Mouse (Mus musculus): ENCODE data around the gene Cldn13.
"Not testable (repeated sequence)": the region's sequence is repeated elsewhere in the genome, so short reads cannot be mapped to it uniquely, and the experiment has no call there.

Gene Cldn13

GRCm38 (mm10) chr5:134933686-134934085 lies 18.4 kb upstream of the Cldn13 start:
- DNase-seq (ENCODE audit: low spot score in 2 of 2), result not testable (repeated sequence)

DNA sequence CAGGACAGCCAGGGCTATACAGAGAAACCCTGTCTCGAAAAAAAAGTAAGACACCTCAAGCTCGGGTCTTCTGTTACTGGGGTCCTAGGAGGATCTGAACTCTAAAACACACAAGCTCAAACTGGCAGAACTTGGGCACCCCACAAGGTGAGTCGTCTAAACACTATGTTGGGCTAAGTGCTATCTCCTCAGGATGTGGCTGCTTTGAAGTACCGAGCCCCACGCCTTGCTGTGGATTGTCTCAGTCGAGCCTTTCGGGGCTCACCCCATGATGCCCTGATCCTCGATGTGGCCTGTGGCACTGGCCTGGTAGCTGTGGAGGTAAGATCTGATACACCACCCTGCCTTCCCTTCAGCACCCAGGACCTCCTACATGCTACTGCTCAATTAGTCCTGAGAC lies 18.0 kb upstream of the Cldn13 start:
- DNase-seq (ENCODE audit: low spot score in 2 of 2), result peak; percentile 47 to 57

GRCm38 (mm10) chr5:134932903-134933276 lies 17.6 kb upstream of the Cldn13 start:
- peak; percentile 60 to 77 for DNase-seq (ENCODE audit: low spot score in 2 of 2)

DNA sequence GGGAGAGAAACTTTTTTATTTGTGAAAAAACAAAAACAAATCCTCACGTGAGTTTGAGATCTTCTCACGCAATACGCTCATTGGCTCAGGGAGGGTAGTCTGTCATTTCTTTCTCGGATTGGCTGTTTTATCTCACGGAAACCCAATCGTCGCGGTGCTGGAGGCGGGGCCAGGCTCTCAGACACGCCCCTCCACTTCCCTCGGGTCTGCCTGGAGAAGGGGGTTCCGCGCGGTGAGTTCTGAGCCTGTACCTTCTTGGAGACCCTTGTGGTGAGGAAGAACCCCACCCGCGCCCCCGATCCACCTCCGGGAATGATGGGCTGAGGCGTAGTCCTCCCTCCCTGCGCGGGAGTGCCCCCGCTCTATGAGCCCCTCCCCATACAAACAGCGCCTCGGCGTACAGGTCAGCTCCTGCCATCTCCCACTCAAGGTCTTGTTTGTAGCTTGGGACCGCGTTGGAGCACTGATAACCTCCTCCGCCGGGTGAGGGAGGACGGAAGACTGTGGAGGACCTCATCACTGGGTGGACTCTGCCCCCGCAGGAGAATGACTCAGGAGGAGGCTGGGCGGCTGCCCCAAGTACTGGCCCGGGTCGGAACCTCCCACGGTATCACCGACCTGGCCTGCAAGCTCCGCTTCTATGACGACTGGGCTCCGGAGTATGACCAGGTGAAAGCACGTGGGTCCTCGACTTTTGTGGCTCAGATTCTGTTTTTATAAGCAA lies 17.0 kb upstream of the Cldn13 start, which contains the start of gene Mettl27:
Mettl27 (plus strand) TSS at position 190 of the 724 bp plus-strand sequence.
- peak; percentile 90 to 91 for DNase-seq (ENCODE audit: low spot score in 2 of 2)

DNA sequence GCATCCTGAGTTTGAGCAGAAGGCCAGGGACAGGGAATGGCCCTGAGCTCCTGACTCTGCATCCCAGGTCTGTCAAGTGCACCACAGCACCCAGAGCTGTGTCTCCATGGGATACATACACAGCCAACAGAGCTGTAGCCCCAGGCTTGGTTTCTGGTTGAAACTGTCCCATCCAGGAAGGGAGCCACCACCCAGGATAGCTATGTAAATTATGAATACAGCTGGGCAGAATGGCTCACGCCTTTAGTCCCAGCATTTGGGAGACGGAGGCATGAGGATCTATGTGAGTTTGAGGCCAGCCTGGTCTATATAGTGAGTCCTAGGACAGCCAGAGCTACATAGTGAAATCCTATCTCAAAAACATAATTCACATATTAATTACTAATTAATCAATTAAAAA lies 14.7 kb upstream of the Cldn13 start:
- DNase-seq (ENCODE audit: low spot score in 2 of 2), result no peak

DNA sequence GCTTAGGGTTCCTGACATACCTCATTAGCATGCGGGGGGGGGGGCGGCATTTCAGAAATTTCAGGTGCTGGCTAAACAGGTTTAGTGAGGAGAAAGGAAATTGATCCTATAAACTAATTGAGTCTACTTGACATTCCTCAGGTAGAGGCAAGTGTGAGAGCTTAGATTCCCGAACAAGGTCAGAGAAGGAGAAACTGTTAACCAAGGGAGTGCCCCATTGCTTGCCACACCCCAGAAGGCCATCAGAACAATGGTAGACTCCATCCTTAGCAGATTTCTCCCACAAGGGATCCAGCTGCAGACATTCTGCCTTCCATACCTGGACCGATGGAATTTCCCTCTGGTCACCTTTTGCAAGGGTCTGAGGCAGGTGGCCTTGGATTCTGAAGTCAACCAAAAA lies 11.4 kb upstream of the Cldn13 start:
- no peak for DNase-seq (ENCODE audit: low spot score in 2 of 2)

DNA sequence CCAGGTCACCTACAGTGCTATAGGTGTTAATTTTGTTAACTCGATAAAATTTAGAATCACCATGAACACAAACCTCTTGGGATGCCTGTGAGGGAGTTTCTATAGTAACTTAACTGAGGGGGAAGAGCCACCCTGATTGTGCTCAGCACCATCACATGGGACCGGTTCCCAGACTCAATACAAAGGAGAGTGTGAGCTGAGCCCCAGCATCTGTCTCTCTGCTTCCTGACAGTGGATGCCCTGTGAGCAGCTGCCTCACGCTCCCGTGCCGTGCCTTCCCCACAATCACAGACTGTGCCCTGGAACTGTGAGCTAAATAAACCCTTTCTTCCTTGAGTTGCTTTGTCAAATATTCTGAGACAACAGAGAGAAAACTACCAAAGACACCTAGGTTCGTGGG lies 7.8 kb upstream of the Cldn13 start:
- no peak for DNase-seq (ENCODE audit: low spot score in 2 of 2)

GRCm38 (mm10) chr5:134921106-134921505 lies 5.8 kb upstream of the Cldn13 start:
- DNase-seq (ENCODE audit: low spot score in 2 of 2), result no peak

DNA sequence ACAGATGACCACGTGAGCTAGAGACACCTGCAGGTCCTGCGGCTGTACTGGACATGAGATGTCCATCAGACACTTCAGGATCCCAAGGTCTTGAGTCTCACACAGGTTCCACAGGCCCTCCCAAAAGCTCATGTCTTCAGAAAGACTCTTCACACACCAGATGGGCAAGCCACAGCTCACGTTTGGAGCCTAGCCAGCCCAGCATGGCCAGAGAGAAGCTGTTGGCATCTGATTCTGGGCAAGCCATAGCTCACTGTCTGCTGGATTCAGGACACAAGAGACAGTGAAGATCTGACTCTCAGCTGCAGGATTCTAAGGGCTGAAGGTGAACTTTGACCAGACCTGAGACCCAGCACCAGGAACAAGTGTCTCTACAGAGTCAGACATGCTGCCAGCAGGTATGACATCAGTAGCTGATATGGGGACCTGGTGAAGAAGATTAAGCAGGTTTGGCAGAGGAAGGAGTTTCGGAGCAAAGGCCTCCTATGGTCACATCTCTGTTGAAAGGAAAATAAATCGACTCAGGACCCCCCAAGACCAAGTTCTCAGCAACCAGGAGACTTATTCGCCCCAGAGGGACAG lies 4.9 kb upstream of the Cldn13 start:
- no peak for DNase-seq (ENCODE audit: low spot score in 2 of 2)

GRCm38 (mm10) chr5:134919097-134919496 lies 3.8 kb upstream of the Cldn13 start:
- DNase-seq (ENCODE audit: low spot score in 2 of 2), result no peak

GRCm38 (mm10) chr5:134918071-134918832 lies 2.9 kb upstream of the Cldn13 start:
- DNase-seq (ENCODE audit: low spot score in 2 of 2), result peak; percentile 52 to 78

- DNase-seq (ENCODE audit: low spot score in 2 of 2), result no peak
Observed at GRCm38 (mm10) chr5:134914510-134914909, 816 bp downstream of the Cldn13 start.

DNA sequence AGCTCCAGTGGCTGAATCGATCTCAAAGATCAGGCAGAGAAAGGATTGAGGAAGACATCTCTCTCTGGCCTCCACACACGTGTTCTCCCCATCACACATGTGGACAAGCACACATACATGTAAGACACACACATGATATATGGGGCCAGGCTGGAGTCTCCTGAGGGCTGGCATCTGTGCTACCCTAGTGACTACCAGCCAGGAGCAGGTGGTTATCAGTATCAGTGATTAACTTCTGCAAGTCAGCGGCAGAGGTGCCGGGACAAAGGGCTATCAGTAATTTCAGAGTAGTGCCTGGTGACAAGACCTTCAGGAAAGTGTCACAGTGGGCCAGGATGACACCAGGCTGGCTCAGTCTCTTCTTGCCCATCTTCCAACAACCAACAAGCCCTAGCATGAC lies 1.6 kb downstream of the Cldn13 start:
- no peak for DNase-seq (ENCODE audit: low spot score in 2 of 2)

GRCm38 (mm10) chr5:134913352-134913751 lies 2.0 kb downstream of the Cldn13 start:
- DNase-seq (ENCODE audit: low spot score in 2 of 2), result no peak

- DNase-seq (ENCODE audit: low spot score in 2 of 2), result no peak
Observed at GRCm38 (mm10) chr5:134911901-134912300, 3.4 kb downstream of the Cldn13 start.

DNA sequence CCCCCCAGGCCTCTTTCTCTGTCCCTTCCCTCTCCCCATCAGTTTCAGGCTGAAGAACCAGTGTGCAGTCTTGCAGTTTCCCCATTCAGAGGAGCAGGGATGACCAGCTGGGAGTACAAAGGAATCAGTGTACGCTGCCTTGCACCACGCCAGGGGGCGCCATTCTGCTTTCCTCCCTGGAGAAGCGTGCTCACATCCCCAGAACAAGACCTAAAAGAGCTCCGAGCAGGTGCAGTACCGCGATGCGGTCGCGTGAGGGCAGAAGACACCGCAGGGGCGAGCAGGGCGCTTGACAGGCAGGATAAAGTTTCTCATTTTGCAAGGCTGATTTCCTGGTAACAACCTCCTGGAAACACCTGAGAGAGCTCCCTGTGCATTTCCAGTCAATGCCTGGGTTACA lies 8.2 kb downstream of the Cldn13 start:
- DNase-seq (ENCODE audit: low spot score in 2 of 2), result peak; percentile 87 to 97

DNA sequence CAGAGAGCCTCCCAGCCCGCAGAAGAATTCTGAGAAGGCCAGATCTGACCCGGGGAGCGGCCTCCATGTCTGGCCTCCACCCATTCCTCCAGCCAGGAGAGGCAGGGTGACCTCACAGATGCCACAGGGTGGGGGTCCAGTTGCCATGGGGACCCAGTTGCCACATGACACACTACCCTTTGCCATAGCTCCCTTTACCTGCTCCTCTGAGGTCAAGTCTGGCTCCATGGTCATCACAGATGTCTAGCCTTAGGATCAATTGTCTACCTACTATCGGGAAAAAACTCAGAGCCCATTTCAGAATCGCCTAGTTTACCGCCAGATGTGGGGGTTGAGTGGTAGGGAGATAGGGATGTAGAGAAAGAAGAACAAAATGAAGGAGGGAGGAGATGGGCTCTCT lies 8.7 kb downstream of the Cldn13 start, which contains the start of gene Tmem270:
Tmem270 (minus strand) TSS at position 101 of the 400 bp plus-strand sequence.
- no peak for DNase-seq (ENCODE audit: low spot score in 2 of 2)

- DNase-seq (ENCODE audit: low spot score in 2 of 2), result no peak
Observed at GRCm38 (mm10) chr5:134901644-134902027, 13.7 kb downstream of the Cldn13 start.

DNA sequence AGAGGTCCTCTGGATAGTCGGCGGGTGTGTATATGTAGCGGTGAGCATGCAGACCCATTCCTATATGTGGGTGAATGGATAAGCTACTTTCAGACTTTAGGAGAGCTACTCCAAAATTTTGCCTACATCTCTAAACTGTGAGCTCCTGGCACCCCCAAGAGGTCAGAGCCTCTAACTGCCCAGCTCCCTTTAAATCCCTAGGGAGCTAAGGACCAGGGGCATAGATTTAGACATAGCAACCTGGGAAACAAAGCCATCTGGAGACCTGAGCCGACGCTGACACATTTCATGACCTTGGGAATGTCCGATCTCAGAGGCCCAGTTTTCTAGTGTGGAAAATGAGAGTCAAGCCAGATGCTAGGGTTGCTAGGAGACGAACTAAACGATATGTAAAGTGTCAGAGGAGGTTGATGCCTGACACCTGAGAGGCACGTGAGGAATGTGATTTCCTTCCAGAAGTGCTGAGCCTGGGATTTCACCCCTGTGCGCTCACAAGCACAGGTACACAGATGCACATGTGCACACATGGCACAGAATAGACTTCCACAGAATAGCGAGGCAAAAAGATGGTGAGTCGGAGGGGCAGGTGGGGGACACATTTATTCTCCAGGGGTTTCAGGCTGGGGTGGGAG lies 14.2 kb downstream of the Cldn13 start:
- DNase-seq (ENCODE audit: low spot score in 2 of 2), result no peak

DNA sequence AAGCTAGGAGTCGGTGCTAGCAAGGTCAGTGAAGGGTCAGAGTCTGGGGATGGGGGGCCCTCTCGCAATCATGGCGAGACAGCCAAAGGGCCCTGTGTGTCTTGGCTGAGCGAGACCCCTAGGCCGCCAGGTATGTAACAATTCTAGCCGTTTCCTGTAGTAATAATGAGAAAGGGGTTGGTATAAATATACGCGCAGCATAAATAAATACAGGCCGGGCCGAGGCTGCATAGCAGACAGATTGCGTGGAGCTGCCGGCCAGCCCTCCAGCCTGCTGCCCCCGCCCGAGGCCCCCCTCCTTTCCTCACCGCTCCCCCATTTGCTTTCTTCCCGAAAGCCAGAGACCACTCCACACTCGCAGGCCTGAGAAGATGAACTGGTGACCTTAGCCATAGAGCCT lies 17.7 kb downstream of the Cldn13 start:
- DNase-seq (ENCODE audit: low spot score in 2 of 2), result no peak

DNA sequence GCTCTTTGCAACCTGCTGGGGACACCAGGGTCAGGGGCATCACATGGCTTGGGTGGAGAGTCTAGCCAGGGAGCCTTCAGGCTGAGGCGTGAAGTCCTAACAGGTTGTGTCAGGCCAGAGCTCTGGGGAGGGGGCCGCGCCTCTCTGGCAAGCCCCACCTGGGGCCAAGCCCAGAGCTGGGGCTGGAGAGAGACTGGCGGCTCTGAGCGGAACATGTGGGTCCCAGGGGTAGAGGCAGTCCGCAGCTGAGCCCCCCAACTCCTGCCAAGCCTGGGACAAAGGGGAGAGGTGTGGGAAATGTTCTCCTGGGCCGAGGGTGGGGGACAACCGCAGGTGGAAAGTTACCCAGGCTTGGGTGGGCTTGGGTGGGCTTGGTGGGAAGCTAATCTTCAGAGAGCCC lies 18.4 kb downstream of the Cldn13 start:
- no peak for DNase-seq (ENCODE audit: low spot score in 2 of 2)

DNA sequence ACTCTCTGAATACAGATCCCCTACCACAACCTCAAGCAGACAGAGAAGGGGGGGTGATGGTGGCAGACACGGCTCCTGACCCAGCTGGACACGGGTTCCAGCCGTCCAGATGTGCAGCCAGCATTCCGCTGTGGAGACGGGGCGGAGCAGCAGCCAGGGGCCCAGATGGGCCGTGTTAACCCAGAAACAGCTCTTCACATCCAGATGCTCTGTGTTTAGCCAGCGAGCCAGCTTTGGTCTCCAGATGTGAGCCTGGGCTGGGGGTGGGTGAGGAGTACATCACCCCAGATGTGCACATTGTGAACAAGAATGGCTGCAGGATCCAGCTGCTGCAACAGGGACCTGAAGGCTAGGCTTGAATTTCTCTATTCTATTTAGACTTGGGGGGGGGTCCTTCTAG lies 20.0 kb downstream of the Cldn13 start:
- DNase-seq (ENCODE audit: low spot score in 2 of 2), result no peak

Measured in thymus, postnatal 10 days (tissue).